Mouse (Mus musculus): ENCODE data around the gene Acsm1.
"Not testable (repeated sequence)": the region's sequence is repeated elsewhere in the genome, so short reads cannot be mapped to it uniquely, and the experiment has no call there.

Gene Acsm1

DNA sequence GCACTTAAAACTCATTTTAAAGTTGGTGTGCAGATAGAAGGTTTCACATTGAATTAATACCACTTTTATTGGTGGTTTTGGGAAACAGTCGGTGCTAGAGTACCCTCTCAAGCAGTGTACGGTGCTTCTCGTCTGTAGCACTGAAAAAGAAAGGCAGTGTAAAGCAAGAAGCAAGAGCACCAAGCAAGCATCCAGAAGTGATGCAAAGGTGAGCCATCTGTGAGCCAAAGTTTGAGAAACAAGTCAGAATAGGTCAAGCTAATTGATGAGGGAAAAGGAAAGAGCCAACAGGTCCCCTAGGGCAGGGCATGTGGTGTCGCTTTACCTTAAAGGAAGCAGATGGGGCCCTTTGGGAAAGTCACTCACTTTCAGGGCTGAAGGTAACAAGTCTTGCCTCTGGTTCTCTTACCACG is at the start of gene Acsm1:
Gene Acsm1 (plus strand): TSS at position 363 of the 413 bp plus-strand sequence.
- DNase-seq, result no peak

GRCm38 (mm10) chr7:119559789-119560451 is 46.9 kb upstream of the Acsm1 start:
- no peak for DNase-seq

GRCm38 (mm10) chr7:119560452-119560835 is 46.4 kb upstream of the Acsm1 start:
- no peak for DNase-seq

- DNase-seq, result no peak
These were observed 45.4 kb upstream of the Acsm1 start for GRCm38 (mm10) chr7:119561441-119561840.

- not testable (repeated sequence) for DNase-seq
These were observed 44.4 kb upstream of the Acsm1 start for GRCm38 (mm10) chr7:119562476-119562875.

GRCm38 (mm10) chr7:119594530-119595107 is 12.2 kb upstream of the Acsm1 start:
- DNase-seq, result no peak

GRCm38 (mm10) chr7:119595306-119595705 is 11.5 kb upstream of the Acsm1 start:
- no peak for DNase-seq

DNA sequence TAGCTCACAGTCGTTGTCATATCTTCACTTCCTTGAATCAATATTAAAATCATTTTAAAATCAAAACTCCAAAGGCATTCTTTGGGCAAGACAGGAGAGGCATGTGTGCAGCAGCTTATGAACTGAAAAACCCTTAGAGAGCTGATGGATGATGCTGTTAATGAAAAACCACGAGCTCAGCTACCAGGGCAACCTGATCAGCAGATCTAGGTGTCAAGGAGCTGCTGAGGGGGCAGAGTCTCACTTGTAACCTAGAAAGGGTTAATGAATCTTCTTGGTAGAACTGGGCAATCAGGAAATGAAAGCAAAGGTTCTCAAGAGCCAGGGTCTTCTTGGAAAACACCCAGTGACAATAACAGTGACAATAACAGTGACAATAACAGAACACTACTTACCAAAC is 10.3 kb upstream of the Acsm1 start:
- DNase-seq, result no peak

DNA sequence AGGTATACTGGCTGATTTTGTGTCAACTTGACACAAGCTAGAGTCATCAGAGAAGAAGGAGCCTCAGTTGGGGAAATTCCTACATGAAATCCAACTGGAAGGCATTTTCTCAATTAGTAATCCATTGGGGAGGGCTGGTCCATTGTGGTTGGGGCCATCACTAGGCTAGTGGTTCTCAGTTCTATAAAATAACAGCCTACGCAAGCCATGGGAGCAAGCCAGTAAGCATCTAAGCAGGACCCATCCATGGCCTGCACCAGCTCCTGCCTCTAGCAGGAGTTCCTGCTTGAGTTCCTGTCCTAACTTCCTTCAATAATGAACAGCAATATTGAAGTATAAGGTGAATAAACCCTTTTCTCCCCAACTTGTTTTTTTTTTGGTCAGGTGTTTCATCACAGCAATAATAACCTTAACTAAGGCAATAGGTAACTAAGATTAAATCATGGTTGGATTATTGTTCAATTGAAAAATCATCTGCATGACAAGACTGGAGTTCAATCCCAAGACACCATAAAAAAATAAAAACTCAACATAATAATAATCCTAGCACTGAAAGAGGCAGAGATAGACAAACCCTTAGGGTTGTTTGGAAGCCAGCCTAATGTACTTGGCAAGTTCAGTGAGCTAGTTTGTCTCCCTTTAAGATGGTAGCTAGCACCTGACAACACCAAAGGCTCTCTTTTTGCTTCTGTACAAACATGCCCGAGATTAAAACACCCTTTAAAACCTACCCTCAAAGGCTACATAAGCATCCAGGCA is 5.5 kb upstream of the Acsm1 start:
- DNase-seq, result no peak

GRCm38 (mm10) chr7:119601954-119602317 is 4.9 kb upstream of the Acsm1 start:
- no peak for DNase-seq

DNA sequence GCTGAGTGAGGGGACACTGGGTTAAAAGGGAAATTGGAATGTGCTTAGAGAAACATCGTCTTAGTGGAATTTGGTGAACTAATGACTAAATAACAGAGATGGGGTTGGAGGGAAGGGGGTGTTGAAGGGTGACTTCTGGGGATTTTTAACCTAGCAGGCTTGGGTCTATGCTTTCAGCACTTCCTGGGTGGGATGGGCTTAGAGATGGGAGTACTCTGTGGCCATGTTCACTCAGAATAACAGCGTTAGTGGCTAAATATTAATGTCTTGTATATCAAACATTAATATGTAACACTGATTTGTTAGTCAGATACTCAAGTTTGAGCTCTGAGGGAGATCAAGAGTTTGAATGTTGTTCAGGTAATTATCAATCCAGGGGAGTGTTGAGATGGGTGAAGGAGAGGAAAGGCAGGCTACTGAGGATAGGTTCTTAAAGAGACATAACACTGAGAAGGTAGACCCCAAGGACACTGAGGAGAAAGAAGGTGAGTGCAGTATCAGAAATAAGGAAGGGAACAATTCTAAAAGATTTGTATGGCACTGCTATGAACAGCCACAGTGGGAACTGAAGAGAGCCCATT is 1.8 kb upstream of the Acsm1 start:
- DNase-seq, result no peak

DNA sequence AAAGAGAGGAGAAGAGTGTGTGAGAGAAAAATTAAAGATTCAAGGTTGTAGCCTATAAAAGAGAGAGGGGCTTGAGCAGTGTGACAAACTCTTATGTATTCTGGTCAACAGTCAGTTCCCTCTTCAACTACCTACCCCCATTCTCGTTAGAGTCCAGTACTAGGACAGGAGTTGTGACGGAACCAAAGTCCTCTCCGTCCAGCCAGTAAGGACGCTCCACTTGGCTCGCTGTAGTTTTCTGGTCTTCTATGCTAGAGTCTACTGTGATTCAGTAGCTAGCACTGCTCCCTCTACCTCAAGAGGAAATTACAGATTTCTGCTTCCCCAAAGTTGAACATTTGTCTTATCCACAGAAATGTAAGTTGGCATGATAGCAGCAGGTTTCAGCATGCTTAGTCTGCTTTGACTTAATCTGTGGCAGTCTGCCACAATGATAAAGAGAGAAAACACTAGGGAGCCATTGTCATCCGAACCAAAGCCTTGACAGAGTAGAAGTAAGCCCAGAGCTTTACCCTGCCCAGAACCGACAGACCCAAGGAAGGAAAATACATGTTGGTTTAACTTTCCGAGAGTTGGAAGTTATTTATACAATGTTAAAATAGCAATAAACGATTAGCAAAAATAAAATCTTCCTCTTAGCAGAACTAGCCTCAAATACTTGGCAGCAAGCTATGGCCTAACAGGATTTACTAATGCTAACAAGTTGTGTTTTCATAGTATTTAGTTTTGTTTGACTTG is 731 bp upstream of the Acsm1 start:
- DNase-seq, result no peak

- no peak for DNase-seq
These were observed 1.1 kb downstream of the Acsm1 start for GRCm38 (mm10) chr7:119607796-119608515.

GRCm38 (mm10) chr7:119616531-119616930 is 9.7 kb downstream of the Acsm1 start:
- DNase-seq, result no peak

DNA sequence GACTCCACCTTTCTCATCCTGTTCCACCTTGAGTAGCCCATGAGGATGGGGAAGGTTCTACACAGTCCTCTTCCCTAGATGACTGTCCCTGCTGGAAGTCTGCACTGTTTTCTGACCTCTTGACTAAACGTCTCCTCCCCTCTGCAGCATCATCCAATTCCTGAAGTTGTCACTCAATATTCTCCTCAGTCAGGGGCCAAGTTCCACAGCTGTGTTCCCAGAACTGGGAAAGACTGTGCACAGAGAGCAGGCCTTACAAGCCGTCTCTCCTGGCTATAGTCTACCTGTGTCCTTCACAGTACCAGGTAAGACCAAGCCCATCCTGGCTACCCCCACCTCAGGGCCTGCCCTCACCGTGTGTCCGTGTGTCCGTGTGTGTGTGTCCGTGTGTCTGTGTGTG is 10.8 kb downstream of the Acsm1 start:
- DNase-seq, result no peak

- DNase-seq, result no peak
These were observed 11.5 kb downstream of the Acsm1 start for GRCm38 (mm10) chr7:119618209-119618935.

DNA sequence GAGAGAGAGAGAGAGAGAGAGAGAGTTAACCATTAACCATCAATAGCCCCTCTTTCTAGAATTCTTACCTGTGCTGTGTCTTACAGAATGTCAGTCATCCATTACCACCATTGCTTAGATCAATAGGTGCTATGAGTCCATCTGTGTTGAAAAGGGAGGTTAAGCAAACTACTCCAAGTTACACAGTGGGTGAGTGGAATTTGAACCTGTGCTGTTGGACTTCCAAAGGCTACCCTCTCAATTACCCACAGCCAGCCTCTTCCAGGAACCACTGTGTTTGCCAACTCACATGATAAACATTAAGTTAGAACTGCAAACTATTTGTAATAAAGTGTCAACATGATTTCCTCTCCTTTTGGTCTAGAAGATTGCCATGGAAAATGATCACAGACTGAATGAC is 13.3 kb downstream of the Acsm1 start:
- DNase-seq, result no peak

- DNase-seq, result no peak
These were observed 31.9 kb downstream of the Acsm1 start for GRCm38 (mm10) chr7:119638773-119639172.

GRCm38 (mm10) chr7:119642307-119642706 is 35.5 kb downstream of the Acsm1 start:
- no peak for DNase-seq

DNA sequence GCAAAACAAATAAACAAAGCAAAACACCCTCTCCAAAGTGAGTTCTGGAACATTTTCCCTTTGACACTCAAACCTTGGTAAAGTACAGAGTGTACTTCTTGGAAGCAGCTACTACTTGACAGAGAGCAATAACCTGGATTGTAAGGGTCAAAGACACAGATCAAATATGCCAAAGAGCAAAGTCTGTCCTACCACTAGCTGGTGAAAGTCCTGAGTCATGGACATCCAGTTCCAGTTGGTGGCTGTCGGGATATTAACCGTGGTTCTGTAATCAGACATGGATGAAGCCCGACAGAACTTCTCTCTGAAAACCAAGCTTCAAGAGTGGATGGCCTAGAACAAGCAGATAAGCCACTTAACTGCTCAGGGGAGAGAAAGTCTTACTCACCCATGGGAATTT is 61.1 kb downstream of the Acsm1 start:
- no peak for DNase-seq

- no peak for DNase-seq
These were observed 63.6 kb downstream of the Acsm1 start for GRCm38 (mm10) chr7:119670395-119670794.

DNA sequence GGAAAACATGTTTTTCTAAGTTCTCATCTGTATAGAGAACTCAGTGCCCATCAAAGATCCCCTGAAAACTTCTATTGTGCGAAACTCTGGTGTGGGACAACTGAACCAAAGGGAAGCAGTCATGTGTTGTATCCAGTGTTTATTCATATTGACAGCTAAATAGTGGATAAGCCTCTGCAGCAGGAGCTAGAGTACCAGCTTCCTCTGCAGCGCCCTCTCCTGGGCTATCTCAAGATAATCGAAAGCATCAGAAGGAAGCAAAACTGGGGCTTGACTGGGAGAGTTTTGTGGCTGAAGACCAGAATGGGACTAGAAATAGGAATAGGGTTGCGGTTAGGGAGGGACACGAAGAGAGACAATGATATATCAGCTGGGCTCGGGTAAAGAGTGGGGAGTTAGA is 64.1 kb downstream of the Acsm1 start:
- DNase-seq, result no peak
